Mouse (Mus musculus) mouse embryonic stem cell (cell line): Measurements from ENCODE around the gene Cenpp.

Source experiments
- in situ Hi-C, 2 experiments: fragments of 300-500 bp; cut with MboI; formaldehyde crosslinking; loops; 1 replicate in 1 of 2; 3 replicates in 1 of 2; pipeline ENCODE4 v1.14.3; 2019 to 2020; ENCODE audit warnings: low sequenced_read_pairs in 2 of 2, low pct_unique_long_range_greater_than_20kb in 1 of 2, mixed read lengths in 1 of 2; ENCODE audit not compliant: unreplicated experiment in 1 of 2

Gene Cenpp

DNA sequence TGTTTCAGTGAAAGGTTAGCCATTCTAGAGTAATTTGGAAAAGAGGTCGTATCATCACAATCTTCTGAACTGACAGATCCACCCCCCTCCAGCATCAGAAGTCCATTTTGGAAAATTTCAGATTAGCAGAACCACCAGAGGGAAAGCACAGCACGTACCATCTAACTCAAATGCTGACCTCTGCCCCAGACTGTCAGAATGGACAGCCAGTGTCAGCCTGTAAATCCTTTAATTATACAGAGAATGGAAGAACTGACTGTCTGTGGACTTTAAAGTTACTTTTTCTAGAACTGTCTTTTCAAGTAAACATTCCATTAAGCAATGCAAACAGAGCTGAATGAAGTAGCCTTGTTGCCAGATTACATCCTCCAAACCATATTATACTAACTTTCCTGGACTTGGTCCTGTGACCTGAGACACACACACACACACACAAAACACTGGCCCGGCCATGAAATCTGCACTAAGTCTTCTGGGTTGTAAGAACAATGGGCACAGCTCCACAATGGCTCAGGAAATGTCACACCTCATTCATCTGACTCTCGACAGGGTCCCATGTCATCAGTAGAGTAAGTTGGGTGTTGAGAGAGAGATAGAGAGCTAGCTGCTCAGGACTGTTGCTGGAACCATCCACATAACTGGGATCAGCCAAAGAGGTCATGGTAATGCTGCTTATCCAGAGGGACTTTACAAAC, 180.5 kb downstream of the Cenpp start:
- in situ Hi-C loops, result no loop called here

DNA sequence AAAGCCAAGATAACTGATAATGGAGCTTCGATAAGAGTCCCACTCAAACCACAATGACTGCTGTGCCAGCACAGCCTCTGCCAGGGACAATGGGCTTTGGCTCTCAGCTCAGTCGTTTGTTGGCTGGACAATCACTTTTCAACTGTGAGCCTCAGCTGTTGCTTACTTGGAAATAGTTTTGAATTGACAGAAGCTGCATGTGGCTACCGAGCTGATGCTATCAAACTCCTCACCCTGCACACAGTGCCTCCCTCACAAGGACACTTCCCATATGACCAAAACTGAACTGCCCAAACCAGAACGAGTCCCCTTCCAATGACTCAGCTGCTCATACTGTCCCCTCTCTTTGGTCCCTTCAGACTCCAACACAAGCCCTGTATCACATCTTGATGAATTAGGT, 181.8 kb downstream of the Cenpp start:
- in situ Hi-C loops, result no loop called here

DNA sequence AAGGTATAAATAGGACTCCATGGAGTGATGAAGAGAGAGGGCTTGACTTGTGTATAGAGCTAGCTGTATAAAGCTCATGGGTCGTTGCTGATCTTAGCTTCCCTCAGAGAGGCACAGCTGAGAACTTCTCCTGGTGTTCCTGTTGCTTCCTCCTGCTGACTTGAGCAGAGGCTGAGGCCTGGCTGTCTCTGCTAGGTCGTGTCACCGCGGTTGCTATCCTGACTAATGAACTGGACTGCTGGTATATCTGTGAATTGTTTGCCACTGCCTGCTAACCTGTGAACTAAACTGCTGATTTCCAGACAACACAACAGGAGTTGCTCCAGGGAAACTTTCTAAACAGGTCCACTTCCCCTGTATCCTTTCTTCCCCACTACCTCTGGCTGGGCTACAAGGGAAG, 182.3 kb downstream of the Cenpp start:
- in situ Hi-C loops, result no loop called here

DNA sequence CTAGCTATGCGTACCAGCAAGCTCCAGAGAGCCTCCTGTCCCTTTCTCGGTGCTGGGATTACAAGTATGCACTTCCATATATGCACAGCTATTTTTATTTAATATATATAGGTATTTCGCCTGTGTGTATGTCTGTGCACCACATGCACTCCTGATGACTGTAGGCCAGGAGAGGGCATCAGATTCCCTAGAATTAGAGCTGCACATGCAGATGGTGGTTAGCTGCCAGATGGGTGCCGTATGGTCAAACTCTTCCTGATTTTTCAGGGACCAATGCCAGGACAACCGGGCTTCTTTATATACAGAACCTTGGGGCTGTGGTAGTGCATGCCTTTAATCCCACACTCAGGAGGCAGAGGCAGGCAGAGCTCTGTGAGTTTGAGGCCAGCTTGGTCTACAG, 183.6 kb downstream of the Cenpp start:
- in situ Hi-C loops, result no loop called here

DNA sequence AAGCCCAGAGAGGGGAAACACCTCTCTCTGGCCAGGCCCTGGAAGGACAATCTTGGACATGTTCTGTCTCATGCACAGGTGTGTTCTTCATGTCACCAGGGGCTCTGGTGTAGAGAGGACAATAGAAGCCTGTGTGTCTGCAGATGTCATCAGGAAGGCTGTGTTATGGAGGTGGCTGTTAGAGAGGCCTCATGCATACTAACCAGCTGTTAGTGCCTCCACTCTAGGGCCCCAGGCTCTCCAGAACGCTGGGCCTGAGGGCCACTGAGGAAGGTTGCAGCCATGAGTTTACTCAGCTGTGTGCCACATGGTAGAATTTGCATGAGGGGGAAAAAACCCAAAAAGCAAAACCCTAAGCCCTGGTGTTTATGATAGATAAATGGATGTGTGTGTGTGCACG, 185.0 kb downstream of the Cenpp start:
- in situ Hi-C loops, result no loop called here

DNA sequence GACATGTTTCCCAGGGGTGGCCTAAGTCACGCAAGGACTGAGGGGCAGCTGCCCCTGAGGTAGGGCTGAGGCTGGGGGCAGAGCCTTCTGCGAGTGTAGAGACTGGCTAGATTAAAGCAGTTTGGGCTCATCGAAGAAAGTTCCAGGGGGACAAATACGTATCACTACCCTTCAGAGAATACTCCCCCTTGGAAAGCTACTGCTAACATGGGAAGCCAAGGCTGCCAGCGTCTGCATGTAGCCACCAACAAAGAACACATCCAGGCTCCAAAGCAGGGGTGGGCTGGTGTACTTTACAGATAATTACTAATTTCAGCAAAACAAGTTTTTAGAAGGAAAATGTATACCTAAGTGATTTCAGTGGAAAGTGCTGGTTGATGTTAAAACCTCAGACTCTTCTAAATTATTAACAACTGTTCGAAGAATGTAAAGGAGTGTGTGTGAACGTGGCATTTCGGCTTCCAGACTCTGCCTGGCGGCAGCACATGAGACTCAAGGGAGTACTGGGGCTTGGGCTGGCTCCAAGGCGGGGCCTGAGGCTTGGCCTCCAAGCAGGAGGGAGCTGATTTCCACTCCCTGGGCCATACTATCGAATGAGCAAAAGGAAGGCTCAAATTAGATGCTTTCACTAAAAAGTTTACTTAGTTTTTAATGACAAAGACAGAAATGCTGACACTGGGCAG, 186.1 kb downstream of the Cenpp start:
- in situ Hi-C loops, result no loop called here

DNA sequence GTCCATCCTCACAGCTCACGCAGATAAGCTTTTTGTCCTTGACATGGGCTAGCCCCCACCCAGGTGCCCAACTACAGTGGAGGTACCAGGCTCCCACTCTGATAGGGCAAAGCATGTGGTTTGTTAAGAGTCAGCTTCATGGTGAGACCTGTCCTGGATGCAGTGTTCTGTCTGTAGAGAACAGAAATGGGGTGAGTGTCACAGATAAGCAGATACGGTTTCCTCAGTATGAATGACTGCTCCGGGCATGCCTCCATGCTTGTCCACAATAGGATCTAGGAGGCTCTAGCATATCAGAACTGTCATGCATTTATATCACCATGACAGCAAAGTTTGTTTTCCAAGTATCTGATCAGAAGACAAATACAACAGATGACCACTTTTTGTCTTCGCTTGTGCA, 186.7 kb downstream of the Cenpp start:
- in situ Hi-C loops, result no loop called here

DNA sequence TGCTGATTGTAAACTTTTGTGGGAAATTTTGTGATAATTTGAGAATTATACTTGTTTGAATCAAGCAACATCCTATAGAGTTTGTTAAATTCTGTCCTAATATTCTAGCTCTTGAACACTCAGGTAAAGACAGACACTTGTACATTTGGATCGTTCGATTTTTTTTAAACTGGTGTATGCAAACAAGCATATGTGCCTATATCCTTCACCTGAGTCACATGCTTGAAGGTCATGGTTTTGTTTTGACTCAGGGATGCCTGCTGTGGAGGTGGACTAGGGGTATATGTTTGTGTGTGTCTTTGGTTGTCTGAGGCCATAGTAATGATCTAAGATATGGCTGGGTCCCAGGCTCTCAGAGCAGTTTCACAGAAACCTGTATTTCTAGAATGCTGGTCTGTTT, 189.7 kb downstream of the Cenpp start:
- in situ Hi-C loops, result no loop called here

DNA sequence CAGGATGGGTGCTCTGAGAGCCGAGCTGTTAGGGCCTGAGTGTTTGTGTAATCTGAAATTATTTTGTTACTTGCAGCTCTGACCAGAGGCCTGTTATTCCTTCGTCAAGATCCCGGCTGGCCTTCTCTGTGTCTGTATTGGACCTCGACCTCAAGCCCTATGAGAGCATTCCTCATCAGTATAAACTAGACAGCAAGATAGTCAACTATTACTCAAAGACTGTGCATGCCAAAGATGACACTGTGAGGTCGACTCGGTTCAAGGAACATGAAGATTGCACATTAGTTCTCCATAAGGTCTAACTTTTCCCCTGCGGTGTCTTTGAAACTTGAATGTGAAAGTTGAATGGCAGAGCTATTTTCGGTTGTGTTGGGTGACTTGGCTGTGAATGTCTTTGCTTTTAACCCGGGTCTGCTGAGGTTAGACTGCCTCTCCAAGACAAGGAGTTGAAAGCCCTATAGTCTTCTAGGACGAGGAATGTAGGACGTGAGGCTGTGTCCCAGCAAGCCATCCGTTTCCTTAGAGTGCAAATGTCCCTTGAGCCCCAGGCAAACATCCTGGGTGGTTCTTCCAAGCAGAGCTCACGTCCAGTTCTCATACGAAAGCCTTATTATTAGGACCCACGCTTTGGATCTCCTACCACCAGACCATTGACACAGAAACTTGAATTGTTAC, 191.0 kb downstream of the Cenpp start:
- in situ Hi-C loops, result no loop called here

DNA sequence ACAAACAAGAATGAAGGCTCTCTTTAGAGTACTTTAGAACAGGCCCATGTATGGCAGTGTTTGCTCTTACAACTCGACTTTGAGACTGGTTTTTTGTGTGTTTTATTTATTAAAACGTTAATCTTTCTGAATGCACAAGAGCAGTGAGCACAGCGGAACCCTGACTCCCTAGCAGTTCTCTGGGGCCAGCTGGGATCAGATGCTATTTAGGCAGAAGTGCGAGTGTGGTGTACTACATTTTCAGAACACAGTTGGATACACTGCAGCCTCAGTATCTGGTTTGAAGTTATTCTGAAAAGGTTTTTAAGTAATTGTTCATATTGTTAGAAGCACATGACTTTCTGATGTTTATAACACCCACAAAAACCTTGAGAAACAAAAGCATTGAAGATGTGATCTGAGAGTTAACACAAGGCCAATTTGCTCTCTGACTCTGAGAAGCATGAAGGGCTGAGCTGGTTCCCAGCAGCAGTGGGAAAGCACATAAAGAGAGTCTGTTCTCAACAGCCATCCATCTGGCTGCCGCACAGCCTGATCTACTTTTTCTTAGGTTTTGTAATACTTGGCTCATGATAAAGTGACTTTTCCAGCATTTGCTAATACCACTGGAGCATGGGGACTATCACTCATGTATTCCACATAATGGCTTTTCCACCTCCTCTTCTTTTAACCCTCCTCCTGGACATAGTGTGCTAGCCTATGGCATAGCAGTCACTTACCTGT, 191.7 kb downstream of the Cenpp start:
- in situ Hi-C loops, result no loop called here

DNA sequence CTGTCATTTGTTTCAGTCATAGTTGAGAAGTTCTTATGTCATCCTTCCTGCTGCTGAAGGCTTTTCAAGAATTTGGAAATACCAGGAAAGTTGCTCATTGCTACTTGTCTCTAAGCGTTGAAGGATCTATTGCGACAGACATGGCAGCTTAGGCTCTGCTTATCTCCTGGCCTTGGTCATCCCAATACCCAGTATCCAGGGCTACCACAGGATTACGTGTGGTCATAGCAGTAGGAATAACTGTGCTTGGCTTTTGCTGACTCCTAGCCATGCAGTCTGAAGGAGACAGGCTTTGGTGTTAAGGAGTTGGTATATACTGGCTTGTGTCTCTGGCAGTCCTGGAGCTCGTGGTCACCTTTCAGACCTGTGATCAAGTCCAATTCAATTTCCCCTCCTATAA, 192.3 kb downstream of the Cenpp start:
- in situ Hi-C loops, result no loop called here

DNA sequence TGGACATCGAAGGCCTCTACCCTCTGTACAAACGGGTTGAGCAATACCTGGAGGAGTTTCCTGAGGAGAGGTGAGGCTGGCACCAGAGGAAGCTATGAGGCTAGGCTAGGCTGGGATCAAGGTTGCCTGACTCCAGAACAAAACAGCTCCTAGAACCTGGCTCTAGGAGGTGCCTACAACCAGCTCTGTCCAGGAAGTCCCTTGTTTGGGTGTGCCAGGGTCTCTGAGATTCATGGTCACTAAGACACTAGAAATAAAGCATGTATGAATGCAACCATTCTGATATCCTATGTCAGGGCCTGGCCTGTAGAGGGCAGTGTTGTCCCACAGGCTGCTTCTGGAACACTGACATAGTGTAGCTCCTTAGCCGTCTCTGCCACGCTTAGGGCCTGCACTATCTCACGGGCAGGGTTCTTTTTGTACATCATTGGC, 203.3 kb downstream of the Cenpp start:
- in situ Hi-C loops, result no loop called here

DNA sequence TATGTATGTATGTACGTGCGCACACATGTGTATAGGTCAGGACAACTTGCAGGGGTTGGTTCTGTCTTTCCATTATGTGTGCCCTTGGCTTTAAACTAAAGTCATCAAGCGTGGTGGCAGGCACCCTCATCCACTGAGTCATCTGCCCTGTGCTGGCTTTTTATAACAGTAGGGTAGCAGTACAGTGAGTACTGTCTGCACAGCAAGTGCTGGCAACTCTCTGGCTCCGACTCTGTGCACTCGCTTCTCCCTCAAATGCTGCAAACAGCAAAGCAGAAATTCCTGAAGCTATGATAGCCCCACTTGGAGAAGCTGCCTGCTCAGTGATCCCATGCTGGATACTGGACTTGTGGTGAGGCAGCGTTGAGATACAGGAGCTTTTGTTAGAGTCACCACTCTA, 208.1 kb downstream of the Cenpp start:
- in situ Hi-C loops, result no loop called here

DNA sequence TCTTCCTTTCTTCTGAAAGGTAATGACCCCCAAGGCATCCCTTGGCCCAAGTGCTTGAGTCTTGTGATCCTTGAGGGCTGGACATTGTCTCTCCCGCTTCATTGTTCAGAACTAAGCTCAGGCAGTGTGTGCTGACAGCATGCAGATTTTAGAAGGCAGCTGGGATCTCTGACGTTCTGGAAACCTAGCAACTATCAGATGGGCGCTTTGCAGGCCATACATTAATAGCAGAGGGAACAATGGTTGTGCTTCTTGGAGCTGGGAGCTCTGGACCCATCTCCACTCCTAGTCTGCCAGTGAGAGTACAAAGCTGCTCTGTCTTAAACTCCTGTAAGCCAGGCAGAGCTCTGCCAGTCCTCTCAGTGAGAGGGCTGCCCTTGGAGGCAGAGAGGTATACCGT, 216.4 kb downstream of the Cenpp start:
- in situ Hi-C loops, result no loop called here

DNA sequence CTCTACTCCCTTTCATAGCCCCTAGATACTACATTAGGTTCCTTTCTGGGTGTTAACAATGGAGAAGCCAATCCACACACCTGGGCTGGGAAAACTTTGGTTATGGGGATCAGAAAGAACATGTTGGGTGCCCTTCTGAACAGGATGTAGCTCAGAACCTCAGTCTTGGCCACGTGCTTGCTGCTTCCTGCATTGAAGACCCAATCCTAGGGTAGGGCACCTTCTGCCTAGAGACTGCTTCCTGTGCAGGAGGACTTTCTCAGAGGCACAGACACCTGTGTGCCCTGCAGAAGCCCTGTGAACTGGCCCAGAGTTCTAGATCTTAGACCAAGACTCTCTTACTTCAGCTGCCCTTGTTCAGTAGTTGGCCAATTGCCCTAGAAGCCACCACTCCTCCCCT, 216.8 kb downstream of the Cenpp start:
- in situ Hi-C loops, result no loop called here

DNA sequence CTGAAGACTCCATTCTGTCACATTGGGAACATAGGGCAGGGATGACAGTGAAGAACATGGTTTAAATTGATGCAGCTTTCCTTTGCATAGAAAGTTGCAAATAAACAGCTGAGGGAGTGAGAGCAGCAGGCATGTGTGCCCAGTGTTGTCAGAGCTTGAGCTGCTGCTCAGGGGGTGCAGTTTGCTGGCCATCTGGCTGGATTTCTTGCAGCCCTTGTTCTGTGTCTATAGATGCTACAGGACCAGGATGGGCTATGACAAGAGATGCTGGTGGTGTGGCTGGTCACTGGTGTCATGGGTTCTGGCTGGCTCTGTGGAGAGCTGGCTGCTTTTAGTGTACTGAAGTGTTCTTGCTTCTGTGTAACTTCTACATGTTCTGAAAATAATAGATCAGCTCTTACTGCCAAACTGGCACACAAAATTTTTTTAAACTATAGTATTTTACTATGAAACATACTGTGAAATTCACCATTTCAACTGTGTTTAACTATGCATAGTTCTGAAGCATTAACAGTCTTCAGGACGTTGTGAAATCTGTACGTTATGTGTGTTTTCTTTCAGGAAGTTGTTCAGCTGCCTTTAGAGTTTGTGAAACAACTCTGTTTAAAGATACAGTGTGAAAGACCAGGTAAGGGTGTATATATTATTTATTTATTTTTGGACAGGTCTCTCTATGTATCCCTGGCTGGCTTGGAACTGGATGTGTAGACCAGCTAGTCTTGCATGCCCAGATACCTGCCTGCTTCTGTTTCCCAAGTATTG, 219.1 kb downstream of the Cenpp start:
- in situ Hi-C loops, result no loop called here

DNA sequence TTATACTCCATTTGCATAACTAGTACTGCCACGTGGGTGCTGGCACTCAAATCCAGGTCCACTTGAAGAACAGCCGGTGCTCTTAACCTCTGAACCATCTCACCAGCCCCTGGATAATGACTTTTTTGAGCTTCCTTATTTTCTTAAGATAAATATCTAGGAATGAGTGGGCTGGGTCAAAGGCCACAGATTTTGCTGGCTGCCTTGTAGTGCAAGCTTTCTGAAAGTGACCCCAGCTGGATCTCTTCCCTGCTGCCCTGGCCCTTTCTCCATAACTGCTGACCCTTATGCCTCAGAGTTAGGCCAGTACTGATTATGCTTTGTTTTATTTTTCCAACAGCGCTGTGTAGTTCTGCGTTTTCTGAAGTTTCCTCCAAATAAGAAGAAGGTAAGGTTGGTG, 222.1 kb downstream of the Cenpp start:
- in situ Hi-C loops, result no loop called here

DNA sequence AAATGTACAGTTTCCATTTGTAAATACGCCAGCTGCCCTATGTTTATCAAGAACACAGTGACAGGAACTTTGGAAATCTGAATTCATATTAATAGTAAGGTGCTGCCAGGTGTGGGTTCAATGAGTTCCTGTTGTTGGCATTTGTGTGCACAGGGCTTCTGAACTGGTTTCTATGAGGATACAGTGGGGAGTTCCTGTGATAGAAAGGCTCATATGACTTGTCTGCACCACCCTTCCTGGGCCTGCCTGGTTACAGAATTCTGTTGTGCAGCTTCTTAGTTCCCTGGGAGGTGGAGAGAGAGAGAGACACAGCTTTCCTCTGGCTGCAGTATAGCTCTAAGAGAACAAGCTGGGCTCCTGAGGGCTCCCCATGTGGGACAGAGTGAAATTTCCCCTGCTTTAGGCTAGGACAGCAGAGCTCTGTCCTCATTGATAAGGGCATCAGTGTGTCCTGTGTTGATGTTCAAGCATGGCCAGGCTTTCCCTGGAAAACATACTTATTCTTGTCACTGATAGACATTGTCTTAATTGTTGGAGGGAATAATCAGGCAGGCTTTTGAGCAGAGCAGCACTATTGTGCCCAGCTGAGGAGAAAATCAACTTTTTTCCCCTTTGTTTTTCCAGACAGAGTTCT, 224.4 kb downstream of the Cenpp start:
- in situ Hi-C loops, result no loop called here
